Comparison of ENCODE assay signal across 9 mouse cellular contexts in genomic region chr3:27371276-27371621, GRCm38 (mm10). TPM values are rescaled to one million over a fixed set of nuclear protein-coding genes. Genes with fewer than 3 reads are reported as not detected.
DNase-seq lines count a peak whose midpoint lies in the region; ATAC-seq and TF ChIP-seq lines count a peak whose summit lies in the region.
"Had no signal": no experiment of that assay in that cellular context is flagged by ENCODE, and none has a peak within 500 bp of the region (broad histone marks: within the 10 kb centered on the region; RNA-seq: fewer than 3 reads in every experiment).

Ghsr (plus strand) TSS chr3:27371351.

- peaks cover 5% of the 10 kb centered on the region; the same call in 1 of the 2 replicates for H3K4me1 ChIP-seq in kidney, embryonic 14.5 days (ENCODE audit: control insufficient read depth, insufficient read depth, low read length)
- no peaks in the 10 kb centered on the region for H3K4me1 ChIP-seq in cortical plate, adult 2 months (ENCODE audit: control insufficient read depth, insufficient read depth, low read length)
- H3K4me1 ChIP-seq in hindbrain, embryonic 13.5 days (replicated peaks), result peaks cover 22% of the 10 kb centered on the region

- H3K27ac ChIP-seq in kidney, embryonic 14.5 days (ENCODE audit: low read depth, low read length), result no peak within 1 kb of the TSS
- H3K27ac ChIP-seq in cortical plate, adult 2 months (ENCODE audit: insufficient read depth, low read length), result no peak within 1 kb of the TSS
- no peak within 1 kb of the TSS for H3K27ac ChIP-seq in hindbrain, embryonic 13.5 days

- H3K4me3 ChIP-seq in kidney, embryonic 14.5 days (ENCODE audit: low read length), result peak within 1 kb of the TSS; percentile 27
- peak within 1 kb of the TSS; percentile 10; the same call in 1 of the 2 replicates for H3K4me3 ChIP-seq in cortical plate, adult 2 months (ENCODE audit: insufficient read depth, low read length)
- peak within 1 kb of the TSS; percentile 48 for H3K4me3 ChIP-seq in hindbrain, embryonic 13.5 days

- DNase-seq in kidney, adult 8-10 months, result no peak
- peak; percentile 14 for DNase-seq in neural tube, embryonic 10.5 days (ENCODE audit: extremely low spot score, low spot score)
- DNase-seq in layer of hippocampus, adult 9-11 months, result no peak
- DNase-seq in spleen, adult 12 weeks (ENCODE audit: low spot score), result no peak

- TF ChIP-seq CTCF in cortical plate, adult 2 months (IDR thresholded peaks at IDR 0.05; ENCODE audit: extremely low read depth, insufficient read depth, low read length), result no peak

- peak within 1 kb of the TSS; percentile 41 for H3K4me2 ChIP-seq in kidney, embryonic 14.5 days (replicated peaks; ENCODE audit: low read depth, low read length)
- H3K4me2 ChIP-seq in hindbrain, embryonic 13.5 days, result peak within 1 kb of the TSS; percentile 93

- no peak within 1 kb of the TSS for H3K9ac ChIP-seq in kidney, embryonic 14.5 days (ENCODE audit: low read depth, low read length)
- H3K9ac ChIP-seq in hindbrain, embryonic 13.5 days, result peak within 1 kb of the TSS; percentile 57

- H3K27me3 ChIP-seq in kidney, embryonic 14.5 days (ENCODE audit: control insufficient read depth, insufficient read depth, low read length), result peaks cover 51% of the 10 kb centered on the region
- H3K27me3 ChIP-seq in hindbrain, embryonic 13.5 days, result peaks cover 65% of the 10 kb centered on the region

- whole genome bisulfite sequencing in kidney, embryonic 14.5 days, result 1% methylated on average over 19 of the region's 19 CpGs
- 2% methylated on average over 15 of the region's 19 CpGs for WGBS in hindbrain, embryonic 13.5 days

- H3K9me3 ChIP-seq in kidney, embryonic 14.5 days (ENCODE audit: control insufficient read depth, low read length), result no peaks in the 10 kb centered on the region
- no peaks in the 10 kb centered on the region for H3K9me3 ChIP-seq in hindbrain, embryonic 13.5 days

- no peak for TF ChIP-seq POLR2A in cortical plate, adult 2 months (IDR thresholded peaks at IDR 0.05; ENCODE audit: extremely low read depth, insufficient read depth, low read length)

- no peaks in the 10 kb centered on the region for H3K36me3 ChIP-seq in kidney, embryonic 14.5 days (ENCODE audit: control insufficient read depth, insufficient read depth, low read length)
- no peaks in the 10 kb centered on the region for H3K36me3 ChIP-seq in hindbrain, embryonic 13.5 days

- no peak for ATAC-seq in kidney, embryonic 14.5 days (ENCODE audit: low FRiP score, low TSS enrichment)
- ATAC-seq in hindbrain, embryonic 13.5 days (ENCODE audit: low FRiP score), result peak; percentile 66
- no peak for ATAC-seq in monocyte, adult 5-6 weeks (replicated peaks; ENCODE audit: insufficient number of reproducible peaks, low FRiP score, low TSS enrichment, poor library complexity, severe bottlenecking)

RNA-seq across cellular contexts. Expression of gene Ghsr, which starts in this region (rescaled TPM):
- polyA plus RNA-seq in kidney, embryonic 14.5 days (2014; fragmentation: Nextera tagmentation; extraction: Ambion mirVana), result 0.05 TPM in 1 of 2 replicates, not detected in the other
- 0.02 and 0.09 TPM in 2 replicates for polyA plus RNA-seq in cortical plate, adult 2 months (2012; rRNA removed)
- polyA plus RNA-seq in hindbrain, embryonic 13.5 days (2015; fragmentation: Nextera tagmentation; extraction: Ambion mirVana), result 0.25 and 0.29 TPM in 2 replicates
- total RNA-seq in monocyte, adult 5-6 weeks (2017), result not detected in 3 replicates
- total RNA-seq: MEL had no signal

Comparison
In these comparisons a context has a peak if more than half of its experiments do, and no peak if none do; other contexts are left out.
1. Peak in ATAC-seq, H3K4me3 ChIP-seq, H3K9ac ChIP-seq and H3K4me2 ChIP-seq in hindbrain, embryonic 13.5 days; RNA of the gene not detected or under 1 TPM.